11 mouse cellular contexts compared by ENCODE assay signal in the genomic region with DNA sequence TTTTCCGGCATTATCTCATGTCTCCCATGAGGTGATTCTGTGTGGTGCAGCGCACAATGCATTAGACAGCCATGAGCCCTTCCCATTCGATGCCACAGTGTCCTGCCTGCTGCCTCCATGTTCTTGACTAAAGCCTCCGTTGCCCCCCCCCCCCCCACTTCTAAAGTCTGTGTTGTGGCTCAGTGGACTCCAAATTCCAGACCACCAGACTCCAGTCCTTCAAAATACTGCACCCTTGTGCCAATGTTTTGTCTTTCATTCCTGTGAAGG.
DNase-seq lines count a peak whose midpoint lies in the region; ATAC-seq lines count a peak whose summit lies in the region.
"Had no signal": no experiment of that assay in that cellular context is flagged by ENCODE, and none has a peak within 500 bp of the region (broad histone marks: within the 10 kb centered on the region; RNA-seq: fewer than 3 reads in every experiment).

No protein-coding gene starts in this region.

- no peak for DNase-seq in kidney, postnatal 25 days
- no peak for DNase-seq in limb, embryonic 11.5 days (ENCODE audit: low spot score)
- DNase-seq in adrenal gland, postnatal 36 days: no peak
- DNase-seq in natural killer cell, adult 2 months (ENCODE audit: low spot score in 2 of 2): no peak
- no peak for DNase-seq in right cerebral cortex, adult 18-20 months
- DNase-seq: liver, postnatal 0 days had no signal

- H3K36me3 ChIP-seq in kidney, embryonic 16.5 days (ENCODE audit: insufficient read depth, low read length): no peaks in the 10 kb centered on the region
- peaks cover 4% of the 10 kb centered on the region; the same call in 1 of the 2 replicates for H3K36me3 ChIP-seq in forebrain, embryonic 13.5 days (ENCODE audit: poor library complexity, severe bottlenecking)
- no peaks in the 10 kb centered on the region for H3K36me3 ChIP-seq in limb, embryonic 11.5 days (ENCODE audit: control insufficient read depth, insufficient read depth, low read length)
- no peaks in the 10 kb centered on the region for H3K36me3 ChIP-seq in stomach, embryonic 14.5 days (ENCODE audit: control insufficient read depth, insufficient read depth, low read length)
- H3K36me3 ChIP-seq: G1E had no signal

- 50% methylated on average over 4 of the region's 4 CpGs for WGBS in kidney, embryonic 16.5 days
- WGBS in forebrain, embryonic 13.5 days: 79% methylated on average over 3 of the region's 4 CpGs
- WGBS in limb, embryonic 11.5 days: 77% methylated on average over 4 of the region's 4 CpGs
- WGBS in stomach, embryonic 14.5 days: 69% methylated on average over 4 of the region's 4 CpGs

- 0 out of 2 replicates have a peak overlapping the region, but pooled peaks have one; percentile 67 for H3K9ac ChIP-seq in kidney, embryonic 16.5 days (replicated peaks; ENCODE audit: low read length)
- H3K9ac ChIP-seq in forebrain, embryonic 13.5 days: peak overlapping the region; percentile 77
- H3K9ac ChIP-seq in limb, embryonic 11.5 days (ENCODE audit: low read length): no peak overlapping the region
- no peak overlapping the region for H3K9ac ChIP-seq in stomach, embryonic 14.5 days (replicated peaks; ENCODE audit: low read depth, low read length)
- H3K9ac ChIP-seq: liver, postnatal 0 days had no signal

- no peaks in the 10 kb centered on the region for H3K9me3 ChIP-seq in kidney, embryonic 16.5 days (ENCODE audit: low read length)
- H3K9me3 ChIP-seq in forebrain, embryonic 13.5 days (replicated peaks): no peaks in the 10 kb centered on the region
- no peaks in the 10 kb centered on the region for H3K9me3 ChIP-seq in limb, embryonic 11.5 days (ENCODE audit: control insufficient read depth, low read length)
- no peaks in the 10 kb centered on the region for H3K9me3 ChIP-seq in stomach, embryonic 14.5 days (ENCODE audit: control insufficient read depth, low read depth, low read length)

- ATAC-seq in kidney, embryonic 16.5 days (ENCODE audit: low FRiP score, low TSS enrichment): no peak
- no peak for ATAC-seq in forebrain, embryonic 13.5 days
- ATAC-seq in limb, embryonic 11.5 days (ENCODE audit: insufficient number of reproducible peaks, low FRiP score, low TSS enrichment, low read depth): no peak
- no peak for ATAC-seq in stomach, embryonic 14.5 days (ENCODE audit: insufficient number of reproducible peaks, insufficient read depth, low FRiP score, low read depth)
- ATAC-seq: liver, postnatal 0 days had no signal

- H3K4me2 ChIP-seq in kidney, embryonic 16.5 days (replicated peaks; ENCODE audit: low read depth, low read length): peak overlapping the region; percentile 61
- H3K4me2 ChIP-seq in forebrain, embryonic 13.5 days: peak overlapping the region; percentile 68
- H3K4me2 ChIP-seq in limb, embryonic 11.5 days (ENCODE audit: low read depth, severe bottlenecking): peak overlapping the region; percentile 47; the same call in 1 of the 2 replicates
- H3K4me2 ChIP-seq in stomach, embryonic 14.5 days (replicated peaks; ENCODE audit: low read depth, low read length): peak overlapping the region; percentile 65

- H3K4me1 ChIP-seq in kidney, embryonic 16.5 days (ENCODE audit: insufficient read depth, low read length): peaks cover 16% of the 10 kb centered on the region
- H3K4me1 ChIP-seq in forebrain, embryonic 13.5 days: peaks cover 35% of the 10 kb centered on the region
- H3K4me1 ChIP-seq in limb, embryonic 11.5 days (ENCODE audit: control insufficient read depth, insufficient read depth, low read length): peaks cover 12% of the 10 kb centered on the region
- no peaks in the 10 kb centered on the region for H3K4me1 ChIP-seq in stomach, embryonic 14.5 days (ENCODE audit: control insufficient read depth, insufficient read depth, low read length)

- peak overlapping the region; percentile 63 for H3K4me3 ChIP-seq in kidney, embryonic 16.5 days (ENCODE audit: low read length)
- H3K4me3 ChIP-seq in forebrain, embryonic 13.5 days: peak overlapping the region; percentile 57
- no peak overlapping the region for H3K4me3 ChIP-seq in limb, embryonic 11.5 days (ENCODE audit: low read depth, low read length)
- H3K4me3 ChIP-seq in stomach, embryonic 14.5 days (ENCODE audit: low read depth, low read length): peak overlapping the region; percentile 42; the same call in 1 of the 2 replicates
- H3K4me3 ChIP-seq: erythroblast, embryonic 14.5 days had no signal

- H3K27ac ChIP-seq in kidney, embryonic 16.5 days (ENCODE audit: low read length): no peak overlapping the region
- H3K27ac ChIP-seq in forebrain, embryonic 13.5 days: peak overlapping the region; percentile 82; the same call in 1 of the 2 replicates
- H3K27ac ChIP-seq in limb, embryonic 11.5 days (replicated peaks; ENCODE audit: low read depth, low read length): no peak overlapping the region
- no peak overlapping the region for H3K27ac ChIP-seq in stomach, embryonic 14.5 days (ENCODE audit: low read length)

- no peaks in the 10 kb centered on the region for H3K27me3 ChIP-seq in kidney, embryonic 16.5 days (ENCODE audit: insufficient read depth, low read length)
- no peaks in the 10 kb centered on the region for H3K27me3 ChIP-seq in forebrain, embryonic 13.5 days
- no peaks in the 10 kb centered on the region for H3K27me3 ChIP-seq in limb, embryonic 11.5 days (ENCODE audit: control insufficient read depth, insufficient read depth, low read length)
- no peaks in the 10 kb centered on the region for H3K27me3 ChIP-seq in stomach, embryonic 14.5 days (ENCODE audit: control insufficient read depth, insufficient read depth, low read length)

Comparison
In these comparisons a context has a peak if more than half of its experiments do, and no peak if none do; other contexts are left out.
1. H3K9ac ChIP-seq: peak in kidney, embryonic 16.5 days (single experiment) and forebrain, embryonic 13.5 days (single experiment); none in limb, embryonic 11.5 days (single experiment) and stomach, embryonic 14.5 days (single experiment).
2. Peak in every context shown above with its lines, with median percentiles within 50 percentile points of each other: H3K4me2 ChIP-seq.